Mouse (Mus musculus): Measurements from ENCODE around the gene Timp1. TPM values are rescaled to one million over a fixed set of nuclear protein-coding genes. Genes with fewer than 3 reads are reported as not detected.

Timp1 gene
- 7.2 and 14.8 TPM in 2 replicates for polyA plus RNA-seq (2015; fragmentation: Nextera tagmentation; extraction: Ambion mirVana)

DNA sequence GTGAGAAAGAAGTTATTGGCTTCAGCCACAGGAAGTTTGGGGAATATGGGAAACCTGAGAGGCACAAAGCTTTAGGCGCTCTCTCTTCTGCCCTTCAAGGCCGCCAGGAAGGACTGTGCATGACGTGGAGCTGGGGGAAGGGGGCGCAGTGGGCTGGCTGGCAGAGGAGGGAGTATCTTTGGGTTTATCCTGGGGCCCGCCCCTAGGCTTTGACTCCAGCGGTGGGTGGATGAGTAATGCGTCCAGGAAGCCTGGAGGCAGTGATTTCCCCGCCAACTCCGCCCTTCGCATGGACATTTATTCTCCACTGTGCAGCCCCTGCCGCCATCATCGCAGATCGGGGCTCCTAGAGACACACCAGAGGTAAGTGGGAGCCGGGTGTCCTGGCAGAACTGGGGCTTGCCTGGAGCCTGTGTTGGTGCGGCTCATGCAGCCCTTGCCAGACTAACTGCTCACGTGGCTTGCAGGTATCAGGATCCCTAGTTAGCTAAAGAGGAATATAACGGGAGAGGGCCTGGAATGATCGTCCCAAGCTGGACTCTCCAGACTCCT is at the start of gene Timp1:
Timp1 (plus strand) TSS at position 205 of the 552 bp plus-strand sequence.

DNA sequence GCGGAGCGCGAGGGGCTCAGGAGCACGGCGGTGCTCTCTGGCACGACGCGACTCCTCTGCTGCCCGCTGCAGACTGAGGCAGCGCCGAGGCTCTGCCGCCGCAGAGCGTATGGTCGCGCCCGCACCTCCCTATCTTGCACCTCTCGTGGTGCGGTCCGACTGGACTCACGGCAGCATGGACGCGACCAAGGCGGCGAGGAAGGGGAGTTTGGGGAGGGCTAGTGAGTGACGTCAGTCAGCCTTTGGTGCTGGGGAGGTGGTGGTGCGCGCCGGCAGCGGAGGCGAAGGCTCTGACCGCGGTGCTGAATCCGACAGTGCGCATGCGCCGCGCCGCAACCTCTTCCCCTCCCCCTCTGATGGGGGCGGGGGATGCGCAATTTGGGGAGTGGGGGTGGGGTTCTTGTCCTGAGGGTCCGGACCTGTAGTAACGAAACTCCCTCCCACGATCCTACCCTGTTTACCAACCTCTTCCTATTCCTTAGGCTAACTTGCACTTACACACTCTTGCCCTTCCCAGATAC is 50.9 kb downstream of the Timp1 start, which contains the start of gene Syn1:
Syn1 (minus strand) TSS at position 161 of the 521 bp plus-strand sequence.

Small RNA genes lying within 50 kb of the gene (microRNA-seq; reads per million reads assigned to microRNA genes)
- gene Gm24824 (0 reads per million in 2 experiments), gene Mir5617 (0 reads per million in 2 experiments)

Other genes starting within 250 kb of the Timp1 start
- 71.8 and 80.6 TPM in 2 replicates for gene Uba1, start 211.8 kb upstream of the Timp1 start, polyA plus RNA-seq (2015; fragmentation: Nextera tagmentation; extraction: Ambion mirVana)
- gene Cdk16, start 182.2 kb upstream of the Timp1 start, polyA plus RNA-seq (2015; fragmentation: Nextera tagmentation; extraction: Ambion mirVana): 113 and 114 TPM in 2 replicates
- gene Usp11, start 166.3 kb upstream of the Timp1 start, polyA plus RNA-seq (2015; fragmentation: Nextera tagmentation; extraction: Ambion mirVana): 16.6 and 17.0 TPM in 2 replicates
- gene Araf, start 72.4 kb upstream of the Timp1 start, polyA plus RNA-seq (2015; fragmentation: Nextera tagmentation; extraction: Ambion mirVana): 116 and 122 TPM in 2 replicates
- gene Syn1, start 50.8 kb downstream of the Timp1 start, polyA plus RNA-seq (2015; fragmentation: Nextera tagmentation; extraction: Ambion mirVana): 0.06 and 0.12 TPM in 2 replicates
- 10.2 and 13.6 TPM in 2 replicates for gene Cfp, start 61.4 kb downstream of the Timp1 start, polyA plus RNA-seq (2015; fragmentation: Nextera tagmentation; extraction: Ambion mirVana)
- 6.7 and 7.0 TPM in 2 replicates for gene Elk1, start 80.4 kb downstream of the Timp1 start, polyA plus RNA-seq (2015; fragmentation: Nextera tagmentation; extraction: Ambion mirVana)
- 47.1 and 51.6 TPM in 2 replicates for gene Uxt, start 91.9 kb downstream of the Timp1 start, polyA plus RNA-seq (2015; fragmentation: Nextera tagmentation; extraction: Ambion mirVana)
- 2.2 and 2.6 TPM in 2 replicates for gene Zfp182, start 192.2 kb downstream of the Timp1 start, polyA plus RNA-seq (2015; fragmentation: Nextera tagmentation; extraction: Ambion mirVana)
- not detected in 2 replicates for gene Spaca5, start 198.2 kb downstream of the Timp1 start, polyA plus RNA-seq (2015; fragmentation: Nextera tagmentation; extraction: Ambion mirVana)
- 0.50 and 0.53 TPM in 2 replicates for gene Zfp300, start 219.4 kb downstream of the Timp1 start, polyA plus RNA-seq (2015; fragmentation: Nextera tagmentation; extraction: Ambion mirVana)
- gene Ssxa1, start 245.7 kb downstream of the Timp1 start, polyA plus RNA-seq (2015; fragmentation: Nextera tagmentation; extraction: Ambion mirVana): not detected in 2 replicates

All from skeletal muscle tissue, postnatal 0 days (tissue).